Mouse (Mus musculus): ENCODE measurements around the gene Xpo5. TPM values are rescaled to one million over a fixed set of nuclear protein-coding genes. Genes with fewer than 3 reads are reported as not detected.

Gene Xpo5
- polyA plus RNA-seq (2015; fragmentation: Illumina TruSeq; extraction: RNeasy Lipid Tissue Mini Kit (QIAGEN cat#74804); ENCODE audit: insufficient read depth, low read depth, low replicate concordance), result 7.0 TPM

DNA sequence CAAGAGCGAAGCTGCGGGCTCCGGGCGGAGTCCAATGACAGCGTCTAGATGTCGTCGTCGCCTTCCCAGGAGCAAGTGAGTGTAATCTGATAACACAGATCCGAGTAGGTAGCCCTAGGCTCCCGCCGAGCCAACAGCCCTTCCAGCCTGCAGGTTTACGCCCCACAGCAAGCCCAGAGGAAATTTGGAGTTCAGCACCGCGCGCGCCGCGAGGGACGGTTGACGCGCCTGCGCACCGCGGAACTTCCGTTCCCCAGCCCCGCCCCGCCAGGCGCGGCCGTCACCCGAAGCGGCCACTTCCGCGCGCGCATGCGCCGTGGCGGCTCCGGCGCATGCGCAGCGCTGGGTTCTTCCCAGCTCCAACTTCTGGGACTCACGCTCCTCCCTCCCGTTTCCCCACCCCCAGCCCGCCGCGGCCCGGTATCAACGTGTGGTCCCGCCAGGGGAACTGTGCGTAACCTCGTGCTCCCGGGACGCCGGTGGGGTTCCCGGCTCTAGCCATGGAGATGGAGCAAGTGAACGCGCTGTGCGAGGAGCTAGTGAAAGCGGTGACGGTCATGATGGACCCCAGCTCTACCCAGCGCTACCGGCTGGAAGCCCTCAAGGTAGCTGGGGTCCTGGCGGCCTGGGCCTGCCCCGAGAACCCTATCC lies at the start of gene Xpo5, which contains the start of gene Polh:
TSS of gene Xpo5 (plus strand) at position 362 of the 651 bp plus-strand sequence.
TSS of gene Polh (minus strand) at position 225 of the 651 bp plus-strand sequence.

GRCm38 (mm10) chr17:46152847-46153782 lies 49.5 kb upstream of the Xpo5 start, which contains the start of gene Mad2l1bp:
Gene Mad2l1bp (minus strand): TSS chr17:46153553.

GRCm38 (mm10) chr17:46160686-46161085 lies 41.9 kb upstream of the Xpo5 start, which contains the start of gene Gtpbp2:
Gene Gtpbp2 (plus strand): TSS chr17:46161032.

DNA sequence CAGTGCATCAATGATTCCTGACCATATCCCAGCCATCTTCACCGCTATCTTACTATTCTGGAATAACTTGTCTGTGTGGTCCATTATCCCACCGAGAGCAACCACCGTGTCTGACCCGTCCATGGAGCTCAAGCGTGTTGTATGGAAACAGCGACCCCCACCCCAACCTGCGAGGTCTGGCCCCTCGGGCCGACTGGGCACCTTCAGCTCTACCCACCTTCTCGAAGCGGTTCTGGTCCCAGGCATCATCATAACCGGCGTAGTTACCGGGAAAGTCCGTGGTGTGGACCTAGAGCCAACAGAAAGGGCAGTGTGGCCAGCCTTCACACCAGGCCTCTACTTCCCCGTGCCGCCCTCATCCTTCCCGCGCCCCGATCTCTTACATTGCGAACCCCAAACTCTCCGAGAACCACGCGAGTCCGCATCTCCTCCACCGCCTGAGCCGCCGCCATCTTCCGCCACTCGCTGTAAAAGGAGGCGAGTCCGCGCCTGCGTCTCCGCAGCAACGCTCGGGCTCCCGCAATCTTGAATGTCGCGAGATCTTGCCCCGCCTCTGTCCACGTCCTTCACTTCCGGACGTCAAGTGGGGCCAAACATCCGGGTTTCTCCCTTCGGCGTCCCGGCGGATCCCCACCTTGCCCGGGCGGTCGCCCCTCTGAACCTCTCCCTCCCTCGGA lies 45.1 kb downstream of the Xpo5 start, which contains the start of the genes Polr1c and Yipf3:
TSS of gene Polr1c (minus strand) at position 543 of the 677 bp plus-strand sequence.
TSS of gene Yipf3 (plus strand) at position 569 of the 677 bp plus-strand sequence.

GRCm38 (mm10) chr17:46253452-46254084 lies 51.0 kb downstream of the Xpo5 start, which contains the start of gene Lrrc73:
Gene Lrrc73 (plus strand): TSS chr17:46253531.

GRCm38 (mm10) chr17:46282483-46283123 lies 80.0 kb downstream of the Xpo5 start, which contains the start of gene Tjap1:
Gene Tjap1 (minus strand): TSS chr17:46283026.

Other genes starting within 250 kb of the Xpo5 start
- gene Vegfa, start 170.4 kb upstream of the Xpo5 start, polyA plus RNA-seq (2015; fragmentation: Illumina TruSeq; extraction: RNeasy Lipid Tissue Mini Kit (QIAGEN cat#74804); ENCODE audit: insufficient read depth, low read depth, low replicate concordance), result 87.9 TPM
- gene Mrps18a, start 91.8 kb upstream of the Xpo5 start, polyA plus RNA-seq (2015; fragmentation: Illumina TruSeq; extraction: RNeasy Lipid Tissue Mini Kit (QIAGEN cat#74804); ENCODE audit: insufficient read depth, low read depth, low replicate concordance), result 27.5 TPM
- 4.6 TPM for gene Rsph9, start 58.6 kb upstream of the Xpo5 start, polyA plus RNA-seq (2015; fragmentation: Illumina TruSeq; extraction: RNeasy Lipid Tissue Mini Kit (QIAGEN cat#74804); ENCODE audit: insufficient read depth, low read depth, low replicate concordance)
- 3.8 TPM for gene Mad2l1bp, start 49.2 kb upstream of the Xpo5 start, polyA plus RNA-seq (2015; fragmentation: Illumina TruSeq; extraction: RNeasy Lipid Tissue Mini Kit (QIAGEN cat#74804); ENCODE audit: insufficient read depth, low read depth, low replicate concordance)
- 40.3 TPM for gene Gtpbp2, start 41.8 kb upstream of the Xpo5 start, polyA plus RNA-seq (2015; fragmentation: Illumina TruSeq; extraction: RNeasy Lipid Tissue Mini Kit (QIAGEN cat#74804); ENCODE audit: insufficient read depth, low read depth, low replicate concordance)
- 1.7 TPM for gene Polh, start 137 bp upstream of the Xpo5 start, polyA plus RNA-seq (2015; fragmentation: Illumina TruSeq; extraction: RNeasy Lipid Tissue Mini Kit (QIAGEN cat#74804); ENCODE audit: insufficient read depth, low read depth, low replicate concordance)
- 10.2 TPM for gene Polr1c, start 45.3 kb downstream of the Xpo5 start, polyA plus RNA-seq (2015; fragmentation: Illumina TruSeq; extraction: RNeasy Lipid Tissue Mini Kit (QIAGEN cat#74804); ENCODE audit: insufficient read depth, low read depth, low replicate concordance)
- 50.0 TPM for gene Yipf3, start 45.3 kb downstream of the Xpo5 start, polyA plus RNA-seq (2015; fragmentation: Illumina TruSeq; extraction: RNeasy Lipid Tissue Mini Kit (QIAGEN cat#74804); ENCODE audit: insufficient read depth, low read depth, low replicate concordance)
- 3.1 TPM for gene Lrrc73, start 50.7 kb downstream of the Xpo5 start, polyA plus RNA-seq (2015; fragmentation: Illumina TruSeq; extraction: RNeasy Lipid Tissue Mini Kit (QIAGEN cat#74804); ENCODE audit: insufficient read depth, low read depth, low replicate concordance)
- 8.6 TPM for gene Tjap1, start 80.2 kb downstream of the Xpo5 start, polyA plus RNA-seq (2015; fragmentation: Illumina TruSeq; extraction: RNeasy Lipid Tissue Mini Kit (QIAGEN cat#74804); ENCODE audit: insufficient read depth, low read depth, low replicate concordance)
- not detected for gene Dlk2, start 94.6 kb downstream of the Xpo5 start, polyA plus RNA-seq (2015; fragmentation: Illumina TruSeq; extraction: RNeasy Lipid Tissue Mini Kit (QIAGEN cat#74804); ENCODE audit: insufficient read depth, low read depth, low replicate concordance)
- gene Abcc10, start 125.6 kb downstream of the Xpo5 start, polyA plus RNA-seq (2015; fragmentation: Illumina TruSeq; extraction: RNeasy Lipid Tissue Mini Kit (QIAGEN cat#74804); ENCODE audit: insufficient read depth, low read depth, low replicate concordance), result 6.2 TPM
- 4.7 TPM for gene Zfp318, start 180.9 kb downstream of the Xpo5 start, polyA plus RNA-seq (2015; fragmentation: Illumina TruSeq; extraction: RNeasy Lipid Tissue Mini Kit (QIAGEN cat#74804); ENCODE audit: insufficient read depth, low read depth, low replicate concordance)
- gene Crip3, start 226.1 kb downstream of the Xpo5 start, polyA plus RNA-seq (2015; fragmentation: Illumina TruSeq; extraction: RNeasy Lipid Tissue Mini Kit (QIAGEN cat#74804); ENCODE audit: insufficient read depth, low read depth, low replicate concordance), result 1.3 TPM
- not detected for gene Slc22a7, start 235.7 kb downstream of the Xpo5 start, polyA plus RNA-seq (2015; fragmentation: Illumina TruSeq; extraction: RNeasy Lipid Tissue Mini Kit (QIAGEN cat#74804); ENCODE audit: insufficient read depth, low read depth, low replicate concordance)